Mouse (Mus musculus) brain, embryonic 14.5 days (tissue): ENCODE data around the gene Ddt.

Source experiments
- CTCF ChIP-seq: fragments of 200-500 bp; IDR thresholded peaks from 2 replicates; pipeline ENCODE4 v1.5.1; 2012; ENCODE audit warnings: inconsistent platforms, mild to moderate bottlenecking, moderate library complexity, borderline replicate concordance; ENCODE audit not compliant: insufficient read depth, insufficient read length; ENCODE audit errors: extremely low read depth
- POLR2A ChIP-seq: fragments of 200-500 bp; IDR thresholded peaks from 2 replicates; pipeline ENCODE4 v1.6.1; 2012; ENCODE audit warnings: mild to moderate bottlenecking, inconsistent platforms, borderline replicate concordance; ENCODE audit not compliant: poor library complexity, insufficient read depth, insufficient read length, severe bottlenecking; ENCODE audit errors: extremely low read depth

DNA sequence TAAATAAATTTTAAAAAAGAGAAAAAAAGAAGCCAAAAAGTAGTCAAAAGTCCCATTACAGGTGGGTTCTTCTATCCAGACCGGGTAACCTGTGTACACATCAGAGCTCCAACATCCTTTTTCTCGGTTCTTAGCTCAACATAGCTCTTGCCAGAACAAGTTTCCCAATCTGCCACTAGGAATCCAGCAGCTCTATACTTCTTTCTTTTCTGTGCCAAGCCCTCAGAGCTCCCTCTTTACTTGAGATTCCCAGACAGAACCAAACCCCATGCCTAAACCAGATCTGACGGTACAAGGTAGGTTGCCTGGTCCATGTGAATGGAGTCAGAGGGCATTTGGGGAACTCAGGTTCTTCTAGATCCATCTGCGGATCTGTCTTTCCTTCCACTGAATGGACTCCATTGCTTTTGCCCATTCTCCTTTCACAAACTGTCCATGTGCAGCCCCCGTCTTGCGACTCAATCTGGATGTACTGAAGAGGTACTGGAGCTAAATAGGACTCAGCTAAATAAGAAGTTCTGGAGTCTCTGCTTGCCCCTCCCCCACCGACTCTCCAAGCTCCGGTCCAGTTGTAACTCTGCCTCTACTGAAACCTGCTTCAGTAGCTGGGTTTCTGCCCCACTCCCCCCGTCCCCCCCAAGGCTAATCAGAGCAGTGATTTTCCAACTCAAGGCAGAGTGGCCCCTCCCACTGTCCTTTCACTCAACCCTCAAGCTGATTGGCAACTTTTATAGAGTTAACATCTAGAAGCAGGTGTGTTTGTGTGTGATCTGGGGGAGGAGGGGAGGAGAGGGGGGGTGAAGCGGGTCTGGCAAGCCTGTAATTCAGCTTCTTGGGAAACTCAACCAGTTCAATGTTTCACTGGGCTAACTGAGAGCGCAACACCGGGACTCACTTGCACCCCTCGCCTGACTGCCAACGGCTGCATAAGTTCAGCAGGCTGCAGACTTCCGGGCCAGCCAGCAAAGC, 6.3 kb upstream of the Ddt start:
- TF ChIP-seq CTCF (no peak), POLR2A (no peak)
